Mouse (Mus musculus) heart, adult 2 months (tissue): Measurements from ENCODE around the gene Klk9. TPM values are rescaled to one million over a fixed set of nuclear protein-coding genes. Genes with fewer than 3 reads are reported as not detected.

ENCODE experiments used
- DNase-seq, 2 experiments: peaks; one replicate each; pipeline ENCODE4 v3.0.0; 2021
- H3K27ac ChIP-seq: fragments of 200-600 bp; 2 replicates; pipeline ENCODE4 v1.8.1; 2022
- H3K27me3 ChIP-seq: fragments of 200-500 bp; 2 replicates; pipeline ENCODE4 v1.6.1; 2012; ENCODE audit warnings: mild to moderate bottlenecking, low read length, inconsistent platforms, mixed read lengths; ENCODE audit not compliant: control insufficient read depth, insufficient read depth
- H3K36me3 ChIP-seq: fragments of 200-500 bp; 2 replicates; pipeline ENCODE4 v1.6.1; 2012; ENCODE audit warnings: low read length, inconsistent platforms; ENCODE audit not compliant: control insufficient read depth, insufficient read depth
- H3K4me1 ChIP-seq: fragments of 200-500 bp; 2 replicates; pipeline ENCODE4 v1.6.1; 2011; ENCODE audit warnings: low read length; ENCODE audit not compliant: control insufficient read depth, insufficient read depth
- H3K4me3 ChIP-seq: fragments of 200-600 bp; 2 replicates; pipeline ENCODE4 v1.8.1; 2022
- H3K79me2 ChIP-seq: fragments of 200-500 bp; replicated peaks from 2 replicates; pipeline ENCODE4 v1.6.1; 2012; ENCODE audit warnings: mild to moderate bottlenecking, inconsistent platforms, low read length, moderate library complexity, mixed read lengths; ENCODE audit not compliant: control insufficient read depth, insufficient read depth
- H3K9ac ChIP-seq: fragments of 200-500 bp; 2 replicates; pipeline ENCODE4 v1.6.1; 2012; ENCODE audit warnings: low read depth, mild to moderate bottlenecking, control low read depth, inconsistent platforms, low read length, mixed read lengths
- CTCF ChIP-seq: fragments of 200-600 bp; IDR thresholded peaks from 2 replicates; pipeline ENCODE4 v1.8.1; 2022; ENCODE audit warnings: antibody characterized with exemption, mild to moderate bottlenecking, moderate library complexity
- EP300 ChIP-seq: fragments of 200-500 bp; IDR thresholded peaks from 2 replicates; pipeline ENCODE4 v1.6.1; 2011; ENCODE audit warnings: low read depth, low read length, control low read depth; ENCODE audit not compliant: insufficient read depth
- POLR2A ChIP-seq: fragments of 200-500 bp; IDR thresholded peaks from 2 replicates; pipeline ENCODE4 v1.6.1; 2011; ENCODE audit warnings: mild to moderate bottlenecking, low read depth, low read length, control low read depth; ENCODE audit not compliant: insufficient read depth
- WGBS: fragments of 180-500 bp; shearing (Covaris S2); methylation state at CpG from one replicate; pipeline ENCODE4 v1.1.7; 2018; 5-methylcytosine and 5-hydroxymethylcytosine counted together
- intact Hi-C: fragments of 180-260 bp; cut with DNase I; formaldehyde crosslinking; loops from one replicate; pipeline ENCODE4 v1.15.1; 2025
- polyA plus RNA-seq: library from polyadenylated mRNA; depleted of rRNA; stranded (reverse); fragments of >200 nt; gene quantifications from 2 replicates; pipeline ENCODE4 v1.2.3, GENCODE M21; 2012
- total RNA-seq, 2 experiments: library from RNA; stranded (reverse); gene quantifications; 2 replicates each; pipeline ENCODE4 v1.2.3; 2021

Gene Klk9
- total and polyA plus RNA-seq, 3 experiments = 0.12 TPM; not detected in 2

GRCm38 (mm10) chr7:43776506-43776905 lies 15.2 kb upstream of the Klk9 start:
- Histone ChIP-seq H3K79me2 (no peaks in the 10 kb centered on the region), H3K36me3 (no peaks in the 10 kb centered on the region), H3K27ac (no peak overlapping the region), H3K27me3 (no peaks in the 10 kb centered on the region), H3K4me1 (0 out of 2 replicates have a peak, but pooled peaks cover 2% of the 10 kb centered on the region), H3K9ac (no peak overlapping the region), H3K4me3 (no peak overlapping the region)
- DNase-seq = peak in 1 of 2 experiments; percentile 0
- TF ChIP-seq POLR2A (no peak), EP300 (no peak), CTCF (no peak)
- WGBS = 85% methylated on average over 5 of the region's 5 CpGs
- intact Hi-C loops = no loop called here

GRCm38 (mm10) chr7:43777423-43777822 lies 14.3 kb upstream of the Klk9 start:
- no peaks in the 10 kb centered on the region for H3K79me2 ChIP-seq
- no peak overlapping the region for H3K4me3 ChIP-seq
- TF ChIP-seq CTCF = no peak
- TF ChIP-seq POLR2A = no peak
- TF ChIP-seq EP300 = no peak
- WGBS = 84% methylated on average over 12 of the region's 12 CpGs
- H3K9ac ChIP-seq = no peak overlapping the region
- intact Hi-C loops = no loop called here
- 0 out of 2 replicates have a peak, but pooled peaks cover 2% of the 10 kb centered on the region for H3K4me1 ChIP-seq
- no peak overlapping the region for H3K27ac ChIP-seq
- peak in 1 of 2 experiments; percentile 1 for DNase-seq
- no peaks in the 10 kb centered on the region for H3K36me3 ChIP-seq
- H3K27me3 ChIP-seq = no peaks in the 10 kb centered on the region

GRCm38 (mm10) chr7:43778176-43778970 lies 13.3 kb upstream of the Klk9 start:
- Histone ChIP-seq H3K4me1 (0 out of 2 replicates have a peak, but pooled peaks cover 2% of the 10 kb centered on the region), H3K79me2 (no peaks in the 10 kb centered on the region), H3K27me3 (no peaks in the 10 kb centered on the region), H3K36me3 (no peaks in the 10 kb centered on the region), H3K9ac (no peak overlapping the region), H3K4me3 (no peak overlapping the region), H3K27ac (no peak overlapping the region)
- WGBS = 92% methylated on average over 10 of the region's 10 CpGs
- intact Hi-C loops = no loop called here
- DNase-seq = peak in 1 of 2 experiments; percentile 0
- TF ChIP-seq POLR2A = no peak
- no peak for TF ChIP-seq EP300
- TF ChIP-seq CTCF = no peak

GRCm38 (mm10) chr7:43780241-43780640 lies 11.4 kb upstream of the Klk9 start:
- no peak overlapping the region for H3K4me3 ChIP-seq
- H3K9ac ChIP-seq = no peak overlapping the region
- H3K27me3 ChIP-seq = no peaks in the 10 kb centered on the region
- intact Hi-C loops = loop anchor here (10.0 kb wide), 1 partner anchor 205 kb away; the partner anchor contains the start of gene Zfp719
- H3K27ac ChIP-seq = no peak overlapping the region
- no peaks in the 10 kb centered on the region for H3K36me3 ChIP-seq
- H3K79me2 ChIP-seq = no peaks in the 10 kb centered on the region
- DNase-seq = no peak
- WGBS = 49% methylated on average over 6 of the region's 6 CpGs
- TF ChIP-seq EP300 (no peak), POLR2A (no peak), CTCF (no peak)
- H3K4me1 ChIP-seq = 0 out of 2 replicates have a peak, but pooled peaks cover 2% of the 10 kb centered on the region

GRCm38 (mm10) chr7:43780746-43781145 lies 10.9 kb upstream of the Klk9 start, which contains the start of gene Klk10:
TSS of gene Klk10 (plus strand) at chr7:43781035.
- H3K4me3 ChIP-seq = no peak within 1 kb of the TSS
- H3K27ac ChIP-seq = no peak within 1 kb of the TSS
- DNase-seq = no peak
- no peaks in the 10 kb centered on the region for H3K79me2 ChIP-seq
- no peak within 1 kb of the TSS for H3K9ac ChIP-seq
- no peaks in the 10 kb centered on the region for H3K27me3 ChIP-seq
- 32% methylated on average over 5 of the region's 5 CpGs for WGBS
- TF ChIP-seq EP300 = no peak
- no peaks in the 10 kb centered on the region for H3K36me3 ChIP-seq
- intact Hi-C loops = loop anchor here (10.0 kb wide), 1 partner anchor 206 kb away; the partner anchor contains the start of gene Zfp719
- H3K4me1 ChIP-seq = 0 out of 2 replicates have a peak, but pooled peaks cover 2% of the 10 kb centered on the region

GRCm38 (mm10) chr7:43781541-43781940 lies 10.2 kb upstream of the Klk9 start:
- no peak overlapping the region for H3K4me3 ChIP-seq
- H3K36me3 ChIP-seq = no peaks in the 10 kb centered on the region
- TF ChIP-seq POLR2A (no peak), EP300 (no peak), CTCF (no peak)
- intact Hi-C loops = loop anchor here (10.0 kb wide), 1 partner anchor 207 kb away; the partner anchor contains the start of gene Zfp719
- no peaks in the 10 kb centered on the region for H3K27me3 ChIP-seq
- DNase-seq = no peak
- WGBS = 84% methylated on average over 11 of the region's 11 CpGs
- H3K27ac ChIP-seq = no peak overlapping the region
- H3K79me2 ChIP-seq = no peaks in the 10 kb centered on the region
- H3K9ac ChIP-seq = no peak overlapping the region
- H3K4me1 ChIP-seq = 0 out of 2 replicates have a peak, but pooled peaks cover 2% of the 10 kb centered on the region
